Mouse (Mus musculus) neural tube, postnatal 0 days (tissue): ENCODE data around the gene Skor1. TPM values are rescaled to one million over a fixed set of nuclear protein-coding genes. Genes with fewer than 3 reads are reported as not detected.

Experiments
- polyA plus RNA-seq: library from polyadenylated mRNA; unstranded; fragments of >200 nt; fragmentation: Nextera tagmentation; extraction: Ambion mirVana; gene quantifications from 2 replicates; pipeline ENCODE4 v1.2.1, GENCODE M21; 2015

Skor1 gene
- 11.8 and 12.4 TPM in 2 replicates for polyA plus RNA-seq

GRCm38 (mm10) chr9:63148410-63149371 lies at the start of gene Skor1:
Gene Skor1, minus strand, starts transcription at chr9:63148961.

Other genes starting within 250 kb of the Skor1 start
- 44.5 and 47.9 TPM in 2 replicates for gene Pias1, start 161.0 kb downstream of the Skor1 start, polyA plus RNA-seq
- 30.2 and 30.9 TPM in 2 replicates for gene Map2k5, start 228.9 kb upstream of the Skor1 start, polyA plus RNA-seq